Mouse (Mus musculus): ENCODE data around the gene Akap8l. TPM values are rescaled to one million over a fixed set of nuclear protein-coding genes. Genes with fewer than 3 reads are reported as not detected.

Akap8l gene
- polyA plus RNA-seq (2015; fragmentation: Nextera tagmentation; extraction: Ambion mirVana), result 63.2 and 70.2 TPM in 2 replicates

- under 1% methylated on average over 37 of the region's 37 CpGs for WGBS
Measured at GRCm38 (mm10) chr17:32350382-32350983, at the start of gene Akap8l. Akap8l (minus strand) TSS chr17:32350607.

GRCm38 (mm10) chr17:32396266-32396665 is 45.9 kb upstream of the Akap8l start:
- H3K27ac ChIP-seq, result no peak overlapping the region
- ATAC-seq (replicated peaks; ENCODE audit: low FRiP score, low read depth), result no peak
- no peaks in the 10 kb centered on the region for H3K9me3 ChIP-seq (replicated peaks; ENCODE audit: low read length)
- WGBS, result 9% methylated on average over 37 of the region's 37 CpGs
- H3K9ac ChIP-seq (ENCODE audit: low read depth, low read length), result no peak overlapping the region
- DNase-seq (ENCODE audit: low spot score), result no peak
- H3K4me1 ChIP-seq (replicated peaks; ENCODE audit: insufficient read depth, low read length), result 0 out of 2 replicates have a peak, but pooled peaks cover 6% of the 10 kb centered on the region
- peak overlapping the region; percentile 48 for H3K4me2 ChIP-seq (ENCODE audit: low read length)
- H3K36me3 ChIP-seq (ENCODE audit: insufficient read depth, low read length), result no peaks in the 10 kb centered on the region
- no peak for TF ChIP-seq CTCF (IDR thresholded peaks at IDR 0.05; ENCODE audit: low read depth)
- H3K27me3 ChIP-seq (ENCODE audit: insufficient read depth, low read length), result peaks cover 36% of the 10 kb centered on the region
- H3K4me3 ChIP-seq (replicated peaks; ENCODE audit: low read depth, low read length), result peak overlapping the region; percentile 24; the same call in 1 of the 2 replicates

More at GRCm38 (mm10) chr17:32350382-32350983, at the start of gene Akap8l:
- Histone ChIP-seq H3K36me3 (ENCODE audit: insufficient read depth, low read length) (peaks cover 10% of the 10 kb centered on the region), H3K27ac (peak within 1 kb of the TSS; percentile 89), H3K4me1 (replicated peaks; ENCODE audit: insufficient read depth, low read length) (peaks cover 7% of the 10 kb centered on the region; the same call in 1 of the 2 replicates), H3K4me2 (ENCODE audit: low read length) (peak within 1 kb of the TSS; percentile 83), H3K4me3 (replicated peaks; ENCODE audit: low read depth, low read length) (peak within 1 kb of the TSS; percentile 78), H3K9ac (ENCODE audit: low read depth, low read length) (peak within 1 kb of the TSS; percentile 84), H3K9me3 (replicated peaks; ENCODE audit: low read length) (no peaks in the 10 kb centered on the region), H3K27me3 (ENCODE audit: insufficient read depth, low read length) (no peaks in the 10 kb centered on the region)
- peak; percentile 99 for DNase-seq (ENCODE audit: low spot score)
- TF ChIP-seq CTCF (IDR thresholded peaks at IDR 0.05; ENCODE audit: low read depth), result no peak
- ATAC-seq (replicated peaks; ENCODE audit: low FRiP score, low read depth), result peak; percentile 96

GRCm38 (mm10) chr17:32393944-32394343 is 43.5 kb upstream of the Akap8l start:
- 87% methylated on average over 10 of the region's 10 CpGs for WGBS
- Histone ChIP-seq H3K4me2 (ENCODE audit: low read length) (no peak overlapping the region), H3K4me3 (replicated peaks; ENCODE audit: low read depth, low read length) (no peak overlapping the region), H3K36me3 (ENCODE audit: insufficient read depth, low read length) (no peaks in the 10 kb centered on the region), H3K4me1 (replicated peaks; ENCODE audit: insufficient read depth, low read length) (0 out of 2 replicates have a peak, but pooled peaks cover 6% of the 10 kb centered on the region), H3K27me3 (ENCODE audit: insufficient read depth, low read length) (peaks cover 36% of the 10 kb centered on the region), H3K9me3 (replicated peaks; ENCODE audit: low read length) (no peaks in the 10 kb centered on the region), H3K27ac (no peak overlapping the region), H3K9ac (ENCODE audit: low read depth, low read length) (no peak overlapping the region)
- TF ChIP-seq CTCF (IDR thresholded peaks at IDR 0.05; ENCODE audit: low read depth), result no peak
- ATAC-seq (replicated peaks; ENCODE audit: low FRiP score, low read depth) (no peak), DNase-seq (ENCODE audit: low spot score) (no peak)

GRCm38 (mm10) chr17:32389101-32389659 is 38.8 kb upstream of the Akap8l start, which contains the start of gene Wiz:
Wiz (minus strand) TSS chr17:32389439.
- H3K36me3 ChIP-seq (ENCODE audit: insufficient read depth, low read length), result 0 out of 2 replicates have a peak, but pooled peaks cover 4% of the 10 kb centered on the region
- peaks cover 7% of the 10 kb centered on the region; the same call in 1 of the 2 replicates for H3K4me1 ChIP-seq (replicated peaks; ENCODE audit: insufficient read depth, low read length)
- ATAC-seq (replicated peaks; ENCODE audit: low FRiP score, low read depth), result peak; percentile 87
- peak; percentile 93 for DNase-seq (ENCODE audit: low spot score)
- WGBS, result under 1% methylated on average over 26 of the region's 44 CpGs
- H3K4me3 ChIP-seq (replicated peaks; ENCODE audit: low read depth, low read length), result peak within 1 kb of the TSS; percentile 80
- peak within 1 kb of the TSS; percentile 88 for H3K27ac ChIP-seq
- no peak for TF ChIP-seq CTCF (IDR thresholded peaks at IDR 0.05; ENCODE audit: low read depth)
- H3K9me3 ChIP-seq (replicated peaks; ENCODE audit: low read length), result no peaks in the 10 kb centered on the region
- H3K9ac ChIP-seq (ENCODE audit: low read depth, low read length), result peak within 1 kb of the TSS; percentile 87
- peak within 1 kb of the TSS; percentile 100 for H3K4me2 ChIP-seq (ENCODE audit: low read length)
- H3K27me3 ChIP-seq (ENCODE audit: insufficient read depth, low read length), result 0 out of 2 replicates have a peak, but pooled peaks cover 9% of the 10 kb centered on the region

GRCm38 (mm10) chr17:32388370-32389100 is 38.1 kb upstream of the Akap8l start:
- Histone ChIP-seq H3K36me3 (ENCODE audit: insufficient read depth, low read length) (0 out of 2 replicates have a peak, but pooled peaks cover 9% of the 10 kb centered on the region), H3K27ac (peak overlapping the region; percentile 88), H3K9ac (ENCODE audit: low read depth, low read length) (peak overlapping the region; percentile 87), H3K4me1 (replicated peaks; ENCODE audit: insufficient read depth, low read length) (peaks cover 7% of the 10 kb centered on the region; the same call in 1 of the 2 replicates), H3K9me3 (replicated peaks; ENCODE audit: low read length) (no peaks in the 10 kb centered on the region), H3K4me2 (ENCODE audit: low read length) (peak overlapping the region; percentile 100), H3K27me3 (ENCODE audit: insufficient read depth, low read length) (0 out of 2 replicates have a peak, but pooled peaks cover 4% of the 10 kb centered on the region), H3K4me3 (replicated peaks; ENCODE audit: low read depth, low read length) (peak overlapping the region; percentile 80)
- ATAC-seq (replicated peaks; ENCODE audit: low FRiP score, low read depth) (peak; percentile 63), DNase-seq (ENCODE audit: low spot score) (peak; percentile 55)
- TF ChIP-seq CTCF (IDR thresholded peaks at IDR 0.05; ENCODE audit: low read depth), result no peak
- under 1% methylated on average over 32 of the region's 39 CpGs for WGBS

GRCm38 (mm10) chr17:32387986-32388369 is 37.6 kb upstream of the Akap8l start:
- Histone ChIP-seq H3K9ac (ENCODE audit: low read depth, low read length) (peak overlapping the region; percentile 87; the same call in 1 of the 2 replicates), H3K4me1 (replicated peaks; ENCODE audit: insufficient read depth, low read length) (peaks cover 7% of the 10 kb centered on the region; the same call in 1 of the 2 replicates), H3K4me2 (ENCODE audit: low read length) (peak overlapping the region; percentile 100), H3K36me3 (ENCODE audit: insufficient read depth, low read length) (0 out of 2 replicates have a peak, but pooled peaks cover 11% of the 10 kb centered on the region), H3K4me3 (replicated peaks; ENCODE audit: low read depth, low read length) (peak overlapping the region; percentile 80), H3K27ac (peak overlapping the region; percentile 88), H3K27me3 (ENCODE audit: insufficient read depth, low read length) (0 out of 2 replicates have a peak, but pooled peaks cover 4% of the 10 kb centered on the region), H3K9me3 (replicated peaks; ENCODE audit: low read length) (no peaks in the 10 kb centered on the region)
- DNase-seq (ENCODE audit: low spot score) (no peak), ATAC-seq (replicated peaks; ENCODE audit: low FRiP score, low read depth) (0 out of 2 replicates have a peak, but pooled peaks have one; percentile 2)
- 18% methylated on average over 7 of the region's 7 CpGs for WGBS
- TF ChIP-seq CTCF (IDR thresholded peaks at IDR 0.05; ENCODE audit: low read depth), result no peak
